Mouse (Mus musculus) limb, embryonic 12.5 days (tissue): Measurements from ENCODE around the gene Crocc. TPM values are rescaled to one million over a fixed set of nuclear protein-coding genes. Genes with fewer than 3 reads are reported as not detected.

Source experiments
- ATAC-seq: fragments of 200-750 bp; cut with Nextera tagmentation; 2 replicates; pipeline ENCODE4 v1.8.0; 2017; ENCODE audit warnings: low read depth, moderate TSS enrichment; ENCODE audit not compliant: insufficient number of reproducible peaks, insufficient read depth, low FRiP score, low TSS enrichment
- H3K27ac ChIP-seq: fragments of 300-500 bp; sonication (generic); 2 replicates; pipeline ENCODE4 v1.5.1; 2016; ENCODE audit warnings: mild to moderate bottlenecking, moderate library complexity
- H3K27me3 ChIP-seq: fragments of 300-500 bp; sonication (generic); 2 replicates; pipeline ENCODE4 v1.6.1; 2016; ENCODE audit warnings: mild to moderate bottlenecking, moderate library complexity
- H3K36me3 ChIP-seq: fragments of 300-500 bp; sonication (generic); 2 replicates; pipeline ENCODE4 v1.6.1; 2016; ENCODE audit warnings: mild to moderate bottlenecking, moderate library complexity
- H3K4me1 ChIP-seq: fragments of 300-500 bp; sonication (generic); replicated peaks from 2 replicates; pipeline ENCODE4 v1.6.1; 2016
- H3K4me2 ChIP-seq: fragments of 300-500 bp; sonication (generic); 2 replicates; pipeline ENCODE4 v1.6.1; 2016; ENCODE audit warnings: mild to moderate bottlenecking, moderate library complexity
- H3K4me3 ChIP-seq: fragments of 300-500 bp; sonication (generic); replicated peaks from 2 replicates; pipeline ENCODE4 v1.5.1; 2016; ENCODE audit warnings: mild to moderate bottlenecking
- H3K9ac ChIP-seq: fragments of 300-500 bp; sonication (generic); replicated peaks from 2 replicates; pipeline ENCODE4 v1.6.1; 2016; ENCODE audit warnings: mild to moderate bottlenecking, moderate library complexity
- H3K9me3 ChIP-seq: fragments of 300-500 bp; sonication (generic); 2 replicates; pipeline ENCODE4 v1.6.1; 2016; ENCODE audit warnings: mild to moderate bottlenecking, moderate library complexity
- WGBS: fragments of 180-500 bp; shearing (Covaris S2); methylation state at CpG from one replicate; pipeline ENCODE4 v1.1.7; 2016; 5-methylcytosine and 5-hydroxymethylcytosine counted together
- polyA plus RNA-seq: library from polyadenylated mRNA; unstranded; fragments of >200 nt; fragmentation: Nextera tagmentation; extraction: Ambion mirVana; gene quantifications from 2 replicates; pipeline ENCODE4 v1.2.1, GENCODE M21; 2016

Crocc gene
- polyA plus RNA-seq, 1 experiment from 2014 or later: 11.1 TPM

DNA sequence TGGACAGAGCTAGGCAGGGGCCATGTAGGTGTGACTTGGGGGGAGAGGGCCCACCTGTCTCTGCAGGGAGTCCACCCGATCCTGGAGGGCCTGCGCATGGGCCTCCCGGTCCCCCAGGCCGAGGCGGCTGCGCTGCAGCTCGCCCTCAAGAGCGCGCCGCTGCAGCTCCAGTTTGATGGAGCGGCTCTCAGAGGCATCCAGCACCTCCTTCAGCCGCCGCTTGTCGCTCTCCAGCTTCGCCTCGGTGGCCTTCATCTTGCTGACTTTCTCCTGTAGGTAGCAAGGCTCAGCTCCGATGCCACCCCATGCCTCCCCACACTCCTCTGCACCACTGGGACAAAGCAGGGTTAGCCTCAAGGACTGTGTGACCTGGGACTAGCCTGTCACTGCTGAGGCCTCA, 40.1 kb downstream of the Crocc start:
- peaks cover 63% of the 10 kb centered on the region for H3K36me3 ChIP-seq
- no peak for ATAC-seq
- H3K9me3 ChIP-seq: no peaks in the 10 kb centered on the region
- H3K27ac ChIP-seq: peak overlapping the region; percentile 97
- peak overlapping the region; percentile 42 for H3K9ac ChIP-seq
- H3K4me3 ChIP-seq: no peak overlapping the region
- no peaks in the 10 kb centered on the region for H3K27me3 ChIP-seq
- peak overlapping the region; percentile 43 for H3K4me2 ChIP-seq
- peaks cover 40% of the 10 kb centered on the region for H3K4me1 ChIP-seq
- 85% methylated on average over 17 of the region's 17 CpGs for WGBS

DNA sequence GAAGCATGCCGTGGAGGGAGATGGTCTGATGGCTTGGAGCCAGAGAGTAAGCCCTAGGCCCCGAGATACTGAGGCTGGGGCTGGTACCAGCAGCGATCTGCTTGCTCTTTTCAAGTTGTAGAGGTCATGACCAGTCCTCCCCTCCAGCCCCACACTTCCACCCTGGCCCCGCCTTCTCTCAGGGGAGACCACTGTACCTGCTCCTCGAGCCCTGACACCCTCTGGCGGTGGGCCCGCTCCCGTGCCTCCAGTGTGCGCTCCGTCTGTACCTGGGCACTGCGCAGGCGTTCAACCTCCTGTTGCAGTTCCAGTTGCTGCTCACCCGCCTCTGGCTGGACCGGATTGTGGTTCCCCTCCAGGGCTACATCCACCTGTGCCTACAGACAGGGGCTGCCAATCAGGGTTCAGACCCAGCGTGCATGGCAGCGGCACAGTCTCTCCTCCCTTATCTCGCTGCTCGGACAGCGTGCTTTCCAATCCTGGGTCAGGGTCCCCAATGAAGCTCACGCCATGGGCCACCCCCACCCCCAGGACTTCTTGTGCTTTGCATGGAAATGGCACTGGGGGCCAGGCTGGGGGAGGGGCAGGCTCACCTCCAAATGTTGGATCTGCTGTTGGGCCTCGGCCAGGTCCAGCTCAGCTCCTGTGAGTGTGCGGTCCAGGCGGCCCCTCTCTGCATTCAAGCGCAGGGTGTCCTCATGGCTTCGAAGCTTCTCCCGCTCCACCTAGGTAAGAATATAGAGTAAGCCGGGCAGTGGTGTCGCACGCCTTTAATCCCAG, 42.5 kb downstream of the Crocc start:
- peaks cover 74% of the 10 kb centered on the region for H3K36me3 ChIP-seq
- WGBS: 81% methylated on average over 29 of the region's 29 CpGs
- peak overlapping the region; percentile 26 for H3K27ac ChIP-seq
- H3K4me1 ChIP-seq: peaks cover 40% of the 10 kb centered on the region
- no peaks in the 10 kb centered on the region for H3K27me3 ChIP-seq
- no peak for ATAC-seq
- H3K4me3 ChIP-seq: no peak overlapping the region
- no peak overlapping the region for H3K9ac ChIP-seq
- H3K9me3 ChIP-seq: no peaks in the 10 kb centered on the region
- no peak overlapping the region for H3K4me2 ChIP-seq

DNA sequence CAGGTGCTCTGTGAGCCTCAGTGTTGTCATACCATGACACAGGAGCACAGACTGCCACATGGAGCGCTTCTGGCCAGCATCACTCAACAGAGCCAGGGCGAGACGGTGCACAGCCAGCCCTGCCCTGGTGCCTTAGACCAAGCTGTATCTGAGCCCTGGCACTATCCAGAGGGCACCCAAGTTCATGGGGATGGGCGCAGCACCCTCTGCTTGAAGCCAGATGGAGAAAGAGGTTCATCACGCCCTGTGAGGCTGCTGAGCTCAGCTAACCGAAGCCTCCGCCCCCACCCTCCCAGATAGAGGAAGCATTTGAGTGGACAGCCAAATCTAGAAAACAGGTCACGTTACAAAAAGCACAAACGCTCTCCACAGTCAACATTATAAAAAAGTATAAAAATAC, 44.0 kb downstream of the Crocc start:
- Histone ChIP-seq H3K9me3 (no peaks in the 10 kb centered on the region), H3K4me1 (peaks cover 45% of the 10 kb centered on the region), H3K4me3 (no peak overlapping the region), H3K27ac (peak overlapping the region; percentile 26; the same call in 1 of the 2 replicates), H3K9ac (no peak overlapping the region), H3K36me3 (peaks cover 82% of the 10 kb centered on the region), H3K4me2 (no peak overlapping the region), H3K27me3 (no peaks in the 10 kb centered on the region)
- WGBS: 88% methylated on average over 9 of the region's 9 CpGs
- no peak for ATAC-seq

DNA sequence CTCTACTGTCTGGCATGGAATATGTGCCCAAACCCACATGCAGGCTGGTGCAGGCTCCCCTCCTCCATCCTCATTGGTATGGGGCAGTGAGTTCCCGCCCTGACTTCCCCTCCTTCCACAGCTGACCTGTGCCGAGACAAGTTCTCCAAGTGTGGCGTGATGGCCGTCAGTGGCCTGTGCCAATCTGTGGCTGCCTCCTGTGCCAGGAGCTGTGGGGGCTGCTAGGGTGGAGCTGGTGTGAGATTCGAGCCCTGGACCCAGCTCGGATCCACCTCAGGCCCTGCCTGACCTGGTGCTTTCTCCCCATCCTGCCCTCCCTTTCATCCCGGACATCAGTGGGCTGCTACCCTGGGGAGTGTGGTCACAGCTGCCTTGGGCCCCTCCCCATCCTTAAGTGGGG, 45.0 kb downstream of the Crocc start:
- Histone ChIP-seq H3K4me1 (peaks cover 37% of the 10 kb centered on the region), H3K4me3 (no peak overlapping the region), H3K4me2 (no peak overlapping the region), H3K27ac (peak overlapping the region; percentile 4; the same call in 1 of the 2 replicates), H3K27me3 (no peaks in the 10 kb centered on the region), H3K36me3 (peaks cover 82% of the 10 kb centered on the region), H3K9ac (peak overlapping the region; percentile 23; the same call in 1 of the 2 replicates), H3K9me3 (no peaks in the 10 kb centered on the region)
- 74% methylated on average over 7 of the region's 7 CpGs for WGBS
- ATAC-seq: no peak

DNA sequence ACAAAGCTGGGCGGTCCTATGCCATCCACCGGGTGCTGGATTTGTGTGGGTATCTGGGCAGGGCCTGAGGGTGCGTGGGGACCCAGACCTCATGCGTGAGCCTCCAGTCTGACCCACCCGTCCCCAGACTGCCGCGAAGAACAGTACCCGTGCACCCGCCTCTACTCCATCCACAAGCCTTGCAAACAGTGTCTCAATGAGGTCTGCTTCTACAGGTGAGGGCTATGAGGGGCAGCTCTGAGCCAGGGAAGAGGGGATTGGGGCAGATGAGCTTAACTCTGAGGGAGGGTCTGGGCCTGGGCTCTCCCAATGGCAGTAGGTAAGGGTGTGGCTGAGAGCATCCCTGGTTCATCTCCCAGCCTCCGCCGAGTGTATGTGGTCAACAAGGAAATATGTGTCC, 45.5 kb downstream of the Crocc start:
- no peak overlapping the region for H3K4me2 ChIP-seq
- no peaks in the 10 kb centered on the region for H3K9me3 ChIP-seq
- peak overlapping the region; percentile 19; the same call in 1 of the 2 replicates for H3K27ac ChIP-seq
- H3K36me3 ChIP-seq: peaks cover 79% of the 10 kb centered on the region
- peaks cover 37% of the 10 kb centered on the region for H3K4me1 ChIP-seq
- WGBS: 89% methylated on average over 11 of the region's 11 CpGs
- no peak for ATAC-seq
- H3K27me3 ChIP-seq: no peaks in the 10 kb centered on the region
- H3K4me3 ChIP-seq: no peak overlapping the region
- no peak overlapping the region for H3K9ac ChIP-seq

DNA sequence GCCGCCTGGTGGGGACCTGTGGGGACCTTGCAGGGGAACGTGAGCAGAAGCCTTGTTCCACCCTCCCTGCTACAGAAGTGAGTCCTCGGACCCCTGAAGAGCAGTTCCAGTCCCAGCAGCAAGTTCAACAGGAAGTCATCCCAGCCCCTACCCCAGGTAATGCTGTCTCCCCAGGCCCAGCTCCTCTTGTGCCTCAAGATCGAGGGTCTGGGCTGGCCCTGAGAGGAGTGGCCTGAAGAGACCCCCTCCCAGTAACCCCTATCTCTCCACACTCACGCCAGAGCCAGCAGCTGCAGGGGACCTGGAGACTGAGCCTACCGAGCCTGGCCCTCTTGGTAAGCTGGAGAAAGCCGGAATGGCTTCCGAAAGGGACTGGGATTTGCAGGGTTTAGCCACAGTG, 46.2 kb downstream of the Crocc start:
- Histone ChIP-seq H3K36me3 (peaks cover 72% of the 10 kb centered on the region), H3K27ac (peak overlapping the region; percentile 19; the same call in 1 of the 2 replicates), H3K4me1 (peaks cover 31% of the 10 kb centered on the region), H3K27me3 (no peaks in the 10 kb centered on the region), H3K9ac (no peak overlapping the region; the same call in 1 of the 2 replicates), H3K9me3 (no peaks in the 10 kb centered on the region), H3K4me2 (no peak overlapping the region), H3K4me3 (no peak overlapping the region)
- ATAC-seq: no peak
- 70% methylated on average over 8 of the region's 8 CpGs for WGBS

DNA sequence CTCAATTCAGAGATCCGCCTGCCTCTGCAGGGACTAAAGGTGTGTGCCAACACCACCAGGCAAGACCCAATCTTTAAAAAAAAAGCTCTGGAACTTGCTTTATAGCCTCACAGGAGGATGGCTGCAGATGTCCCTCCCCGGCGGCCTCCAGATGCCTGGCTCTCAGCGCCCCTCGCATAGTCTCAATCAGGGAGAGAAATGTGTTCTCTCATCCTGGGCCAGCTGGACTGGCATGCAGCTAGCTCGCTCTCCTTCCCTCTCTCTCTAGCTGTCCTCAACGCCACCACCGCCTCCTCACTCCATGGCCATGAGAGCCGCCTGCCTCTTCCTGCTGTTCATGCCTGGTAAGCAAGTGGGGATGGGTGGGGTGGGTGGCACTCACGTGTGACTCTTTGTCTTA, 47.8 kb downstream of the Crocc start:
- H3K4me1 ChIP-seq: peaks cover 25% of the 10 kb centered on the region
- peaks cover 66% of the 10 kb centered on the region for H3K36me3 ChIP-seq
- 0 out of 2 replicates have a peak overlapping the region, but pooled peaks have one; percentile 90 for H3K9ac ChIP-seq
- H3K4me3 ChIP-seq: peak overlapping the region; percentile 72
- ATAC-seq: no peak
- 66% methylated on average over 10 of the region's 10 CpGs for WGBS
- H3K27me3 ChIP-seq: no peaks in the 10 kb centered on the region
- peak overlapping the region; percentile 95; the same call in 1 of the 2 replicates for H3K27ac ChIP-seq
- H3K4me2 ChIP-seq: peak overlapping the region; percentile 90
- no peaks in the 10 kb centered on the region for H3K9me3 ChIP-seq

DNA sequence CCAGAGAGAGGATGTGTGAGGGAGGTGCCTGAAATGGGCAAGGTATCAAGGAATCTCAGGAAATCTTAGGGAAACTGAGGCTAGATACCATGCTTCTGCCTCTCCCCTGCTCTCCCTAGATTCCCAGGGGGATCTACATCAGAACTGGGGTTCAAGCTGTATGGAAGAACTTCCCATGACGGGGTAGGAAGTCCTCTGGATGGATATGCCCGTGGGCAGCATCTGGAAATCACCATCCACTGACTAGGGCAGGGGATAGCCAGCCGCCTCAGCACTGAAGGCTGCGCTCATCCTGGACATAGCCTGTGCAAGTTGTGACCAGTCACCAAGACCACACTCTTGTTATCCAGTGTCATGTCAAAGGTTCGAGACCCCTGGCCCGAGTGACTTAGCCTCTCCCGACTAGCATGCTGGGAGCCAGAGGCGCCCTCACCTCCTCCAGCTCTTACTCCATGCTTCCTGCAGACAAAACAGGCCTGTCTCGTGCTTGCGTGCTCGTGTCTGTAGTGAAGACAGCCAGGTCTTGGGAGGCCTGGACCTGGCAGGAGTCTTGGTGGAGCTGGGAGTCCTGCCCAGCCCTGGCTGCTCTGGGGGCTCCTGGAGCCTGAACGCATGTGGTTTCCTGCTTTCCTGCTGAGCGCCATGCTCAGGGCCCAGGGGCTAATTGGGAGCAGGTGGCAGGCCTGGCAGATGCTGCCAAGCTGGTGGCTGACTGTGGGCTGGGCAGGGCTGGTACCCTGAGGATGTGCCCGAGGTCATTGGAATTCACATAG, 48.6 kb downstream of the Crocc start:
- WGBS: 28% methylated on average over 14 of the region's 14 CpGs
- Histone ChIP-seq H3K4me2 (peak overlapping the region; percentile 90), H3K4me3 (peak overlapping the region; percentile 72), H3K27me3 (no peaks in the 10 kb centered on the region), H3K9ac (peak overlapping the region; percentile 90), H3K36me3 (peaks cover 64% of the 10 kb centered on the region), H3K9me3 (peaks cover 5% of the 10 kb centered on the region), H3K27ac (peak overlapping the region; percentile 95), H3K4me1 (peaks cover 25% of the 10 kb centered on the region)
- no peak; the same call in 1 of the 2 replicates for ATAC-seq

DNA sequence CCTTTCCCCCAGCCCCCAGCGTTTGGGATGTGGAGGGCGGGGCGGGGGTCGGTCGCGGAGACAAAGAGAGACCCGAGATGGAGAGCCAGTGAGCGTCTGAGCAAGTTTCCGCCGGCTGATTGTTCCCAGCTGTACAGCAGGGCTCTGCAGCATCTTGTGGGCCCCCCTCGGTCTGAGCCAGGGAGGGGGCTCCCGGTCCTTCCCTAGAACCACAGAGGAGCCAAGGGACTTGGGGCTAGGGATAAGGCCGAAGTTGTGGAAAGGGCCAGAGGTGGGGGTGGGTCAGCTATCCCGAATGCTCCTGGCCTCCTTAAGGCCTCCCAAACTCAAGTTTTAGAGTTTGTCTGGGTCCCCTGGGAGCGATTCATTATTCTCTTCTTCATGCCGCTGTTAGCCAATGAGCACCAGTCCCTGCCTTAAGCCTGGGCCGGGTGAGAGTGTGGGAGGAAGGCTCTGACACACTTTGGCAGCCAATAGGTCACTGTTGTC, 49.4 kb downstream of the Crocc start:
- Histone ChIP-seq H3K4me2 (peak overlapping the region; percentile 90), H3K9me3 (peaks cover 7% of the 10 kb centered on the region), H3K27ac (peak overlapping the region; percentile 95), H3K36me3 (peaks cover 64% of the 10 kb centered on the region), H3K4me1 (peaks cover 25% of the 10 kb centered on the region), H3K4me3 (peak overlapping the region; percentile 72), H3K9ac (peak overlapping the region; percentile 90), H3K27me3 (no peaks in the 10 kb centered on the region)
- 0% methylated on average over 17 of the region's 17 CpGs for WGBS
- ATAC-seq: peak; percentile 26

DNA sequence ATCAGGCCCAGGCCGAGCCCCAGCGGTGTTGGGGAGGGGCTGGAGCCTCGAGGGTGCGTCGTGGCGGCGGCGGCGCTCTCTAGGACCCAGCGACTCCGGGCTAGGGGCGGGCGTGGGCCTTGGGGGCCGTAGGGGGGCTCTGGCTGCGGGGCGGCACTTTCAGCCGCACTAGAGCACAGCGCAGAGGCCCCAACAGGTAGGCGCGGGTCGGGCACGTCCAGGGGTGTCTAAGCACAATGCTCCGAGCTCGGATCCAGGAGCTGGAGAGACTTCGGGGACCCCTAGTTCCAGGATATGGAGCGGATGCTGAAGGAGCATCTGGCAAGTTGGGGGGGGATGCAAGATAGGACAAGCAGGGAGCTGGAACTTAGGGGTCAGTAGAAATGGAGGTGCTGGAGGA, 49.8 kb downstream of the Crocc start:
- H3K27me3 ChIP-seq: no peaks in the 10 kb centered on the region
- H3K9ac ChIP-seq: peak overlapping the region; percentile 90
- peak overlapping the region; percentile 90 for H3K4me2 ChIP-seq
- peaks cover 7% of the 10 kb centered on the region for H3K9me3 ChIP-seq
- peaks cover 23% of the 10 kb centered on the region for H3K4me1 ChIP-seq
- ATAC-seq: peak; percentile 70
- H3K27ac ChIP-seq: peak overlapping the region; percentile 95
- H3K4me3 ChIP-seq: peak overlapping the region; percentile 72
- under 1% methylated on average over 26 of the region's 26 CpGs for WGBS
- peaks cover 64% of the 10 kb centered on the region for H3K36me3 ChIP-seq

DNA sequence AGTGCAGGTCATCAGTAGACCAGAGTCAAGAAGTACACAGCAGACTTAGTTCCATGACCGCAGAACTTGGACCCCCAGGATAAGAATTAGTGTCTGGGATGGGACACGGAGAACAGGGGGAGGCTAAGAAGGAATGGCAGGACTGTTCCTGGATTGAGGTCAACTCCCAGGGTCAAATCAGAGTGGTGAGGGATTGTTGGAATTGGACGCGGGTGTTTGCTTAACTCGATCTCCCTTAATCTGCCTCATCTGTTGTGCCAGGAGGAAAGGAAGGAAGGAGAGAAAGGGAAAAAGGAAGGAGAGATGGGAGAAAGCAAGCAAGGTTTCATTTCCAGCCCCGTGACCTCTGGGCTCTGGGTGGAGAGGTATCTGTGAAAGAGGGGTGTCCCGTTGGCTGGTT, 50.2 kb downstream of the Crocc start, which contains the start of gene Mfap2:
Gene Mfap2 (plus strand): TSS at position 301 of the 400 bp plus-strand sequence.
- Histone ChIP-seq H3K36me3 (peaks cover 64% of the 10 kb centered on the region), H3K27me3 (no peaks in the 10 kb centered on the region), H3K9me3 (peaks cover 7% of the 10 kb centered on the region), H3K4me2 (peak within 1 kb of the TSS; percentile 90), H3K4me3 (peak within 1 kb of the TSS; percentile 72), H3K4me1 (peaks cover 23% of the 10 kb centered on the region), H3K9ac (peak within 1 kb of the TSS; percentile 90), H3K27ac (peak within 1 kb of the TSS; percentile 95)
- WGBS: 15% methylated on average over 7 of the region's 7 CpGs
- no peak for ATAC-seq
